Mouse (Mus musculus) midbrain, embryonic 10.5 days (tissue): ENCODE measurements at regions not wholly inside any gene's neighbourhood (a gene's known extent, or its start where the extent isn't known, plus 50 kb on each side); places are given as distances from the start of the nearest gene placed in this dataset.

Experiments
- DNase-seq: peaks from one replicate; pipeline ENCODE4 v3.0.0-alpha.2; 2017; ENCODE audit warnings: low spot score
- H3K27ac ChIP-seq: fragments of 300-500 bp; sonication (generic); replicated peaks from 2 replicates; pipeline ENCODE4 v1.5.1; 2016; ENCODE audit warnings: mild to moderate bottlenecking
- H3K27me3 ChIP-seq: fragments of 300-500 bp; sonication (generic); 2 replicates; pipeline ENCODE4 v1.6.1; 2016; ENCODE audit warnings: low read depth, mild to moderate bottlenecking; ENCODE audit not compliant: poor library complexity, severe bottlenecking
- H3K36me3 ChIP-seq: fragments of 300-500 bp; sonication (generic); 2 replicates; pipeline ENCODE4 v1.6.1; 2016; ENCODE audit warnings: mild to moderate bottlenecking, moderate library complexity
- H3K4me1 ChIP-seq: fragments of 300-500 bp; sonication (generic); 2 replicates; pipeline ENCODE4 v1.6.1; 2016
- H3K4me3 ChIP-seq: fragments of 300-500 bp; sonication (generic); 2 replicates; pipeline ENCODE4 v1.5.1; 2016; ENCODE audit warnings: mild to moderate bottlenecking, moderate library complexity
- H3K9me3 ChIP-seq: fragments of 300-500 bp; sonication (generic); replicated peaks from 2 replicates; pipeline ENCODE4 v1.6.1; 2016; ENCODE audit warnings: mild to moderate bottlenecking
- WGBS: fragments of 180-500 bp; shearing (Covaris S2); methylation state at CpG from one replicate; pipeline ENCODE4 v1.1.7; 2016; 5-methylcytosine and 5-hydroxymethylcytosine counted together

DNA sequence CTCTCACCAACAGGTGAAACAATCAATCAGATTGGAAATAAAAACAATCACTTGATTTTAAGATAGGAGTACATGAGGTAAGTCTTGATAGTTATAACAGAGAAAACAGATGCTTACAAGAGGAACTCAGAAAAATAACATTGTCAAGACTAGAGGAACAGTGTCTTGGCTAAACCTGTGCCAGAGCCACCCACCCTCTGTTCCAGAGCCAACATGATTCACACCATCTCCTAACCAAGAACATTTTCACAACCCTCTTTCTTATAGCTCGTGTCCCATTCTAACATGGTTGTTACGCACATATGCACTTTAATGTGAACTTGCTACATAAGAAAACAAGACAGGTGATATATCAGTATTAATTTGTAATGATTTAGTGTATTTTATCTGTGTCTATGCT, 565.6 kb downstream of the Defb40 start:
- Histone ChIP-seq H3K36me3 (no peaks in the 10 kb centered on the region), H3K4me3 (no peak overlapping the region), H3K27ac (no peak overlapping the region), H3K4me1 (no peaks in the 10 kb centered on the region), H3K9me3 (no peaks in the 10 kb centered on the region), H3K27me3 (no peaks in the 10 kb centered on the region)
- WGBS, result 88% methylated on average over 2 of the region's 2 CpGs
- DNase-seq, result no peak

DNA sequence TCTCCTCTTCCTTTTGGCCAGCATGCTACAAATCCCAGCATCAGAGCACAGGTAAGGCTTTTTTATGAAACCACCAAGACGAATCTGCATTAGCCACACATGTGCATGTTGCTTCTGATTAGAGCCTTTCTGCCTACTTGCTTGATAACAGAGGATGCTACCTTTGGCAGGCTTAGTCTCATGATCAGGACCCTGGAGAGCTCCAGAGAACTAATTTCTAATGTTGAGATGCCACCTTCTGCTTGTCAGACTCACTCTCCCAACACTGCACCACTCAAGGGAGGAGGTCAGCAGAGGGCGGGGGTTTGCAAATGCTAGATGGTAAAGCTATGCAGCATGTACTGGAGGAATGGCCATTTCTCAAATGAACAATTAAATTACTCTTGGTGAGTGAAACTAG, 571.6 kb downstream of the Defb40 start:
- Histone ChIP-seq H3K4me1 (no peaks in the 10 kb centered on the region), H3K4me3 (no peak overlapping the region), H3K36me3 (no peaks in the 10 kb centered on the region), H3K27me3 (no peaks in the 10 kb centered on the region), H3K27ac (no peak overlapping the region), H3K9me3 (no peaks in the 10 kb centered on the region)
- DNase-seq, result no peak
- WGBS, result 84% methylated on average over 2 of the region's 2 CpGs

DNA sequence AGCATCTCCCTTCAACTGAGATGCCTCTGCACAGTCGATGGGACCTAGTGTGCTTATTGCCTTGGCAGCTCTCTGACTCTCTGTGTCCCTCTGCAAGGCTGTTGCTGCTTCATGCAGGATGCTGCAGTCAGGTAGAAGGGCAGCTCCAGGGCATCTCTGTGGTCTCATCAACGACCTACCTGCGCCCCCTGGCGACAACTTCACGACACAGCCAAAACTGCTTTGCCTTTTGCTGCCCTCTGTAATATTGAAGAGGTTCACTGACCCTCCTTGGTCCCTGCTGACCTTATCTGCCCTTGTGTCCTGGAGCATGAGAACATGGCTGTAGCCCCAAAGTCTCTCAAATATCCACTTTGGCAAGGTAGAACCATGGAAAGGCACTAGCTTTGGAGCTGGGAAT, 589.7 kb downstream of the Defb40 start:
- peak; percentile 56 for DNase-seq
- Histone ChIP-seq H3K27me3 (no peaks in the 10 kb centered on the region), H3K4me3 (no peak overlapping the region), H3K27ac (no peak overlapping the region), H3K4me1 (no peaks in the 10 kb centered on the region), H3K36me3 (no peaks in the 10 kb centered on the region), H3K9me3 (no peaks in the 10 kb centered on the region)
- 4% methylated on average over 5 of the region's 5 CpGs for WGBS

DNA sequence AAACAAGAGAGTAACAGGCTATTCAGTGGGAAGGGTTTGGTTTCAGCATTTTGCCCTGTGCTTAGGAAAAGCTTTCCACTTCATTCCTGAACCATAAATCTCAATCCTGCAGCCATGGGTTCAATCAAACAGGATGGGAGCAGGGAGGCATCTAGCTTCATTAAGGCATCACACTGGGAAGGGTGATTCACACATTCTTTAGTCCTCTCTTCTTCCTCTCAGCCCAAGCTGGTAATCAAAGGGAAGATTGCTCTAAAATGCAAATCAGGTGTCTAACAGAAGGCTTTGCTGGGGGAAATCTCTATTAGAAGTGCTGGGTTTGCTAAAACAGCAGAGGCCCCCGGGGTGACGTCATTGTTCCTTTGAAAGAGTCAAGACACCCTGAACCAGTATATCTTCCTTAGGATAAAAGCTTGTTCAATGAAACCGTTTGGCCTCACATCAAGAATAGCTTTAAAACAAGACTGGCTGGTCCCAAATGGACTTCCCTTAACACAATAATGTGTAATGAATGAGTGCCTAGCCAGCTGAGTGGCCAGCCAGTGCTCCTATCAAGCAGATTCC, 596.4 kb downstream of the Defb40 start:
- no peak for DNase-seq
- WGBS, result 16% methylated on average over 3 of the region's 3 CpGs

DNA sequence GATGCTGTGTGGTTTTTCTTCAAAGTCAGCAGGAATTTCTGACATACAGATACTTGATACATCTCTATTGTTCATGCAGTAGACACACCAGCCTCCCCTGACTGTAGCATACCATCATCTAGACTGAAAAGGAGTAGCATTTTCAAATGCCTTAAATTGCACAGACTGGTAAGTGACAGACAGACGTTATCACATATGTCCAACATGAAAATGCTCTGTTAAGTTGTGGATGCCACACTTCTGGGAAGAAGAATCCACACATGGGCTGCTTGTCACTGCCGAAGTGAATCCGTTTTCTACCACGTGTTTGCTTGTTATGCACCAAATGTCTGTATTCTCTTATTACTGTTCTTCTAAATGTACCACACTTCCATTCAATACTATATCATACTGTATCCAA, 629.3 kb downstream of the Defb40 start:
- WGBS, result 91% methylated on average over 4 of the region's 4 CpGs
- no peaks in the 10 kb centered on the region for H3K36me3 ChIP-seq
- no peaks in the 10 kb centered on the region for H3K9me3 ChIP-seq
- no peaks in the 10 kb centered on the region for H3K4me1 ChIP-seq
- no peak overlapping the region for H3K4me3 ChIP-seq
- DNase-seq, result no peak
- H3K27me3 ChIP-seq, result no peaks in the 10 kb centered on the region
- no peak overlapping the region for H3K27ac ChIP-seq

More for the DNA sequence above, 596.4 kb downstream of the Defb40 start:
- H3K9me3 ChIP-seq, result no peaks in the 10 kb centered on the region
- no peak overlapping the region for H3K27ac ChIP-seq
- H3K4me3 ChIP-seq, result no peak overlapping the region
- no peaks in the 10 kb centered on the region for H3K36me3 ChIP-seq
- H3K4me1 ChIP-seq, result peaks cover 6% of the 10 kb centered on the region; the same call in 1 of the 2 replicates
- no peaks in the 10 kb centered on the region for H3K27me3 ChIP-seq

DNA sequence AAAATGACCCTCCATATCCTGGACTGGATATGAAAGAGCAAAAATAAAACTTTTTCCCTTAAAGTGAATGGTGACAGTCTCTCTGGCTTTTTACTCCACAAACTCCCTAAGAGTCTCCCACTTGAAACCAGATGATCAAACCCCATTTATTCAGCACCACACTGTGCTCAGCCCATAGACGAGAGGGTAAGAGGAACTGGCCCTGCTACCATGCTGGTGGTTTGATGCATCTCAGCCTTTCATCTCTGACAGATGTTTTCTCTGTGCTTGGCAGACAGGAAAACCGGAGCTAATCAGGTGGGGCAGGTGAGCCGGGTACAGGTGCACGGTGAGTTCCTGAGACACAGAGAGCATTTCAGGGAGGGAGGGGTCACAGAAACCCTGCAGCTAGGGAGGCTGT, 631.8 kb downstream of the Defb40 start:
- no peaks in the 10 kb centered on the region for H3K9me3 ChIP-seq
- 71% methylated on average over 4 of the region's 4 CpGs for WGBS

DNA sequence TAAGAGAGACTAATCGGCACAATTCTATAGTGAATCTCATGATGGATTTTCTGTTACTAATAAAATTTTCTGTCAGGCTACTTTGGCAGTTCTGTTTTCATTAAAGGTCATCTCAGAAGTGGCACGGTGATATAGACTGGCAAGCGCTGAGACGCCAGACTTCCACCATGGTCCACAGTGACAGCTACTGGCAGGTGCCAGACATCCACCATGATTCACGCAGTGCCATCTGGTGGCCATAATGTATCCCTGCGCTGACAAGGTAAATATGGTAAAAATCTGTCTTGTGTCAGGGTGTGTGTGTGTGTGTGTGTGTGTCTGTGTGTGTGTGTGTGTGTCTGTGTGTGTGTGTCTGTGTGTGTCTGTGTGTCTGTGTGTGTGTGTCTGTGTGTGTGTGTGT, 632.7 kb downstream of the Defb40 start:
- DNase-seq, result peak; percentile 48
- H3K9me3 ChIP-seq, result no peaks in the 10 kb centered on the region
- H3K4me1 ChIP-seq, result no peaks in the 10 kb centered on the region
- no peak overlapping the region for H3K4me3 ChIP-seq
- no peak overlapping the region for H3K27ac ChIP-seq
- H3K27me3 ChIP-seq, result no peaks in the 10 kb centered on the region
- no peaks in the 10 kb centered on the region for H3K36me3 ChIP-seq
- 34% methylated on average over 6 of the region's 6 CpGs for WGBS

More for the DNA sequence above, 631.8 kb downstream of the Defb40 start:
- no peaks in the 10 kb centered on the region for H3K27me3 ChIP-seq
- no peak overlapping the region for H3K27ac ChIP-seq
- H3K4me3 ChIP-seq, result no peak overlapping the region
- no peaks in the 10 kb centered on the region for H3K36me3 ChIP-seq
- no peaks in the 10 kb centered on the region for H3K4me1 ChIP-seq
- DNase-seq, result no peak

DNA sequence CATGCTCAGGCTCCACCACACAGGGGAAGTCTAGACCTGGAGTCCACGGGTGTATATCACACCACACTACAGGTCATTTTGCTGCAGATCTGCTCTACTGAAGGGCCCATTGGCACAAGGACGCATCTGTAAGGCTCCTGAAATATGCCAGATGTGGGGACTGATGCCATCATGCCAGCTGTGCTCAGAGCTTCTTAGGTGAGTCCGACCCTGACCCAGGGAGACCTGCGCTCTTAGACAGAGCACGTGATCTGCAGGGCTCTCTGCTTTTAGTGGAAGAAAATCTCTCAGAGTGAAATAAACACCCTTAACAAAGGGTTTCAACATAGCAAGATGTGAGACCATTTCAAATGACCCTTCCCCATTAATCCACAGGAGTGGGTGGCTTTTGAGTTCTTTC, 633.2 kb downstream of the Defb40 start:
- Histone ChIP-seq H3K9me3 (no peaks in the 10 kb centered on the region), H3K4me3 (no peak overlapping the region), H3K27me3 (no peaks in the 10 kb centered on the region), H3K36me3 (no peaks in the 10 kb centered on the region), H3K27ac (no peak overlapping the region), H3K4me1 (no peaks in the 10 kb centered on the region)
- no peak for DNase-seq
- WGBS, result 82% methylated on average over 5 of the region's 5 CpGs

DNA sequence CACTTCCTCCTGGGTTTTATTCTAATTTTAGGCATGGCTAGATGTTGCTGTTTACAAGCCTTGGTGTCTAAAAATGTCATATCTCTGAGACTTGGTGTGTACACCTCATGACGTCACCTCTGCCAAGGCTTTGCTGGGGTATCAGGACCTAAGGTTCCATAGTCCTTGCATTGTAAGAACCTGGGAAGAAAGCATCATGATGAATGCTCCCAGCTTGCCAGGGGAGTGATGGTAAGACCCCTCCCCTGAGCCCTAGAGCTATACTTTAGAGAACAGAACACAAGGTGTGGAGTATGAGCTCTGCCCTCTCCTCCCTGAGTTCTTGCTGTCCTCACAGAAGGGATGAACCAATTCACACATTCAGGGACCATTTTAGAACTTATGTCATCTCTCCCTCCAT, 642.5 kb downstream of the Defb40 start:
- H3K36me3 ChIP-seq, result no peaks in the 10 kb centered on the region
- no peaks in the 10 kb centered on the region for H3K27me3 ChIP-seq
- H3K27ac ChIP-seq, result no peak overlapping the region
- H3K4me3 ChIP-seq, result no peak overlapping the region
- no peaks in the 10 kb centered on the region for H3K4me1 ChIP-seq
- WGBS, result 96% methylated on average over 1 of the region's 1 CpGs
- DNase-seq, result no peak
- no peaks in the 10 kb centered on the region for H3K9me3 ChIP-seq

DNA sequence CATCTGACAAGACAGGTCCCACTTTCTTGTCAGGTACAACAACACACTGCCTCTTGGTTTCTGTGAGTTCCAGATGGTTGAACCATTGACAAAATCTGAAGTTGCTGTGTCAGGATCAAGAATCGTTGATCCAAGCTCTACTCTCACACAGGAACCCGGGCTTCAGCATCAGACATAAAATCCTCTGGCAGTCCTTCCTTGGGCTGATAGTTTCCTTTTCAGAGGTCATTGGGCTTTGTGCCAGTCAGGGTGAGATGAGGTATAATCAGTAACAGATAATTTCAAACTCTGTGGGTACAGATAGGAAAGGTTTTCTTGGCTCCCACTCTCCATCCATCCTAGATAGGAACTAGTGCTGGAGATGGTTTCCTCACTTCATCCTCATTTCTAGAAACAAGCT, 649.5 kb downstream of the Defb40 start:
- no peak overlapping the region for H3K27ac ChIP-seq
- no peak overlapping the region for H3K4me3 ChIP-seq
- H3K9me3 ChIP-seq, result no peaks in the 10 kb centered on the region
- no peak for DNase-seq
- no peaks in the 10 kb centered on the region for H3K27me3 ChIP-seq
- no peaks in the 10 kb centered on the region for H3K36me3 ChIP-seq
- no peaks in the 10 kb centered on the region for H3K4me1 ChIP-seq
- WGBS, result 88% methylated on average over 2 of the region's 2 CpGs

DNA sequence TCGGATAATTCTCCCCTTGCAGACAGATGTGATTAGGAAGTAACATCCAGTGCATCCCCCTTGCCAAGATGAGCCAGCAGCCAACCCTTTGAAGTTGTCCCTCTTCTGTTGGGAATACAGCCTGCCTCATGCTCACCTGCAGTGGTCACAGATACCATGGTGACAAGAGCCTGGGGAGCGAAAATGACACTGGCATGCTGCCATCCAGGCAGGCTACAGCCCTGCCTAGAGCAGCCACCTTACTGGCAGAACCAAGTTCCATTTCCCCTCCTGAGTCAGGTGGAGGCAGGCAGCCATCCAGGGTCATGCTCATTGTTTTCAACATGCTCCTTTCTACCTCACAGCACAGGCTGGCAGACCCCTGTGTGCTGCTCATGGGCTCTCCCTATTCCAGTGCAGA, 661.6 kb downstream of the Defb40 start:
- no peak overlapping the region for H3K4me3 ChIP-seq
- WGBS, result 69% methylated on average over 2 of the region's 2 CpGs
- H3K9me3 ChIP-seq, result no peaks in the 10 kb centered on the region
- H3K27me3 ChIP-seq, result no peaks in the 10 kb centered on the region
- H3K4me1 ChIP-seq, result no peaks in the 10 kb centered on the region
- H3K36me3 ChIP-seq, result no peaks in the 10 kb centered on the region
- DNase-seq, result no peak
- H3K27ac ChIP-seq, result no peak overlapping the region

DNA sequence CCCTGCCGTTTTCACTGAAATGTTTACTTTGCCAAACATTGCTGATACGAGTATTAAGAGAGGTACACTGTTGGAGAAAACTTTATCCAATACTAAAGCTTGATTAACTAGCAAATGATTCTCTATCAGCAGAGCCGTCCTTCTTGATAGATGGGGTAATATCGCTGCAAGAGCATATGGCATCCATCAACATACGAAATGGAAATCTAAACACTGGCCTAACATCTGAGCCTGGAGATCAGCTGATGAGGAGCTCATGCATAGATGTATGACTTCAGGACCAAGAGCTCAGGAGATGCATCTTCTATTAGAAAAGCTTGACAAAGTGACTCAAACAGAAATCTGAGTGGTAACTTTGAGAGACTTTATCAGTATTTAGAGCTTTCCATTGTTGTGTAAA, 666.5 kb downstream of the Defb40 start:
- no peaks in the 10 kb centered on the region for H3K27me3 ChIP-seq
- H3K36me3 ChIP-seq, result no peaks in the 10 kb centered on the region
- no peaks in the 10 kb centered on the region for H3K4me1 ChIP-seq
- H3K27ac ChIP-seq, result no peak overlapping the region
- H3K9me3 ChIP-seq, result no peaks in the 10 kb centered on the region
- 90% methylated on average over 5 of the region's 5 CpGs for WGBS
- H3K4me3 ChIP-seq, result no peak overlapping the region
- no peak for DNase-seq

DNA sequence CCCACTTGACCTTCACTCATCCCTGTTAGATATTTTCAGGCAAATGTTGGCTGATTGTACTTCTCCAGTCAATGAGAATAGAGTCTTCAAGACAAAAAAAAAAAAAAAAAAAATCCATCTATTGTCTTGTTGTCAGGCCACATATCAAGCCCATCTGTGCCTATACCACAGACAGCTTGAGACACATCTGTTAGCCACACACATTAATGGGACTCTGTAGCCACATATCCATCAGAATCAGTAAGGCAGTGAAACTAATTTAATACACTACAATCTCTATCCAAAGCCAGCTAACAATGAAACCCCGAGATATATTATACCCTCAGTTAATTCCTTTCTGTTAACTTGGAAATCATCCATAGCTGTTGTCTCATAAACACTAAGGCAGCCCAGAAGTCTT, 667.1 kb downstream of the Defb40 start:
- H3K4me1 ChIP-seq, result no peaks in the 10 kb centered on the region
- no peak overlapping the region for H3K4me3 ChIP-seq
- DNase-seq, result no peak
- H3K27ac ChIP-seq, result no peak overlapping the region
- WGBS, result 78% methylated on average over 1 of the region's 1 CpGs
- no peaks in the 10 kb centered on the region for H3K9me3 ChIP-seq
- H3K27me3 ChIP-seq, result no peaks in the 10 kb centered on the region
- no peaks in the 10 kb centered on the region for H3K36me3 ChIP-seq
